In genomic region chr5:133983249-133983966, GRCm38 (mm10) we compare ENCODE assay signal across 16 mouse cellular contexts.
DNase-seq lines count a peak whose midpoint lies in the region; ATAC-seq lines count a peak whose summit lies in the region.
"Had no signal": no experiment of that assay in that cellular context is flagged by ENCODE, and none has a peak within 500 bp of the region (broad histone marks: within the 10 kb centered on the region; RNA-seq: fewer than 3 reads in every experiment).

No protein-coding gene starts in this region.

- no peaks in the 10 kb centered on the region for H3K36me3 ChIP-seq in heart, embryonic 13.5 days
- H3K36me3 ChIP-seq in forebrain, embryonic 13.5 days (ENCODE audit: poor library complexity, severe bottlenecking): no peaks in the 10 kb centered on the region
- H3K36me3 ChIP-seq in limb, embryonic 10.5 days: no peaks in the 10 kb centered on the region
- H3K36me3 ChIP-seq: limb, embryonic 15.5 days had no signal

- H3K4me1 ChIP-seq in heart, embryonic 13.5 days: peaks cover 10% of the 10 kb centered on the region
- H3K4me1 ChIP-seq in forebrain, embryonic 13.5 days: peaks cover 29% of the 10 kb centered on the region
- H3K4me1 ChIP-seq in limb, embryonic 10.5 days: peaks cover 45% of the 10 kb centered on the region

- no peak for ATAC-seq in heart, embryonic 13.5 days (ENCODE audit: extremely low read depth, insufficient number of reproducible peaks, low FRiP score, low TSS enrichment)
- ATAC-seq in forebrain, embryonic 13.5 days: peak; percentile 88

- 12% methylated on average over 15 of the region's 15 CpGs for WGBS in heart, embryonic 13.5 days
- WGBS in forebrain, embryonic 13.5 days: 2% methylated on average over 15 of the region's 15 CpGs
- 4% methylated on average over 15 of the region's 15 CpGs for WGBS in limb, embryonic 10.5 days

- no peak for DNase-seq in heart, adult 11 months
- no peak for DNase-seq in limb, embryonic 10.5 days (ENCODE audit: low spot score)
- DNase-seq in retina, embryonic 14.5 days (ENCODE audit: low spot score): peak; percentile 83
- DNase-seq in lung, postnatal 25 days (ENCODE audit: low spot score): no peak
- DNase-seq in heart, postnatal 25 days (ENCODE audit: low spot score): no peak
- no peak for DNase-seq in layer of hippocampus, adult 8-10 months (ENCODE audit: low spot score in 2 of 2)
- DNase-seq: adrenal gland, postnatal 25 days; cerebellum, adult 2 months; gastrocnemius, postnatal 36 days; heart, postnatal 36 days; kidney, adult 9 months had no signal

- H3K27ac ChIP-seq in heart, embryonic 13.5 days (replicated peaks): no peak overlapping the region
- H3K27ac ChIP-seq in forebrain, embryonic 13.5 days: peak overlapping the region; percentile 37
- no peak overlapping the region for H3K27ac ChIP-seq in limb, embryonic 10.5 days
- H3K27ac ChIP-seq: limb, embryonic 15.5 days had no signal

- peaks cover 45% of the 10 kb centered on the region for H3K27me3 ChIP-seq in heart, embryonic 13.5 days (replicated peaks)
- peaks cover 49% of the 10 kb centered on the region for H3K27me3 ChIP-seq in forebrain, embryonic 13.5 days
- peaks cover 50% of the 10 kb centered on the region for H3K27me3 ChIP-seq in limb, embryonic 10.5 days (ENCODE audit: low read depth, poor library complexity, severe bottlenecking)

- intact Hi-C loops in heart, postnatal 25 days (cut with DNase I): no loop called here

- H3K9ac ChIP-seq in heart, embryonic 13.5 days: no peak overlapping the region
- H3K9ac ChIP-seq in forebrain, embryonic 13.5 days: no peak overlapping the region
- H3K9ac ChIP-seq: limb, embryonic 15.5 days had no signal

- peak overlapping the region; percentile 5; the same call in 1 of the 2 replicates for H3K4me2 ChIP-seq in heart, embryonic 13.5 days
- H3K4me2 ChIP-seq in forebrain, embryonic 13.5 days: peak overlapping the region; percentile 38
- H3K4me2 ChIP-seq: limb, embryonic 15.5 days had no signal

- no peak overlapping the region for H3K4me3 ChIP-seq in heart, embryonic 13.5 days
- H3K4me3 ChIP-seq in forebrain, embryonic 13.5 days: no peak overlapping the region
- peak overlapping the region; percentile 16; the same call in 1 of the 2 replicates for H3K4me3 ChIP-seq in limb, embryonic 10.5 days
- H3K4me3 ChIP-seq: erythroblast, embryonic 14.5 days; limb, embryonic 15.5 days; myocyte had no signal

- H3K9me3 ChIP-seq in heart, embryonic 13.5 days: no peaks in the 10 kb centered on the region
- no peaks in the 10 kb centered on the region for H3K9me3 ChIP-seq in forebrain, embryonic 13.5 days (replicated peaks)
- H3K9me3 ChIP-seq in limb, embryonic 10.5 days (replicated peaks): no peaks in the 10 kb centered on the region
- H3K9me3 ChIP-seq: limb, embryonic 15.5 days had no signal
